Mouse (Mus musculus) spleen, adult 2 months (tissue): ENCODE data around the gene BC051019. TPM values are rescaled to one million over a fixed set of nuclear protein-coding genes. Genes with fewer than 3 reads are reported as not detected.
A peak's percentile ranks its signal among the peaks of the same experiment; 100 is the strongest.

Experiments
- DNase-seq, 2 experiments: peaks; one replicate each; pipeline versions ENCODE4 v3.0.0 to v3.0.0-alpha.2; 2012 to 2021; ENCODE audit warnings: low spot score in 2 of 2, low read depth in 1 of 2
- H3K27ac ChIP-seq: fragments of 200-500 bp; 2 replicates; pipeline ENCODE4 v1.5.1; 2012; ENCODE audit warnings: low read length, inconsistent platforms; ENCODE audit not compliant: insufficient read depth
- H3K27me3 ChIP-seq: fragments of 200-500 bp; 2 replicates; pipeline ENCODE4 v1.6.1; 2012; ENCODE audit warnings: mild to moderate bottlenecking, moderate library complexity, low read length, inconsistent platforms; ENCODE audit not compliant: control insufficient read depth, insufficient read depth
- H3K36me3 ChIP-seq: fragments of 200-500 bp; 2 replicates; pipeline ENCODE4 v1.6.1; 2012; ENCODE audit warnings: mild to moderate bottlenecking, low read length, inconsistent platforms; ENCODE audit not compliant: control insufficient read depth, insufficient read depth
- H3K4me1 ChIP-seq: fragments of 200-500 bp; 2 replicates; pipeline ENCODE4 v1.6.1; 2011; ENCODE audit warnings: inconsistent platforms; ENCODE audit not compliant: control insufficient read depth, insufficient read depth, insufficient read length
- H3K4me3 ChIP-seq: fragments of 200-500 bp; 2 replicates; pipeline ENCODE4 v1.5.1; 2011; ENCODE audit warnings: mild to moderate bottlenecking, inconsistent platforms; ENCODE audit not compliant: insufficient read depth, insufficient read length; ENCODE audit errors: extremely low read depth
- CTCF ChIP-seq: fragments of 200-500 bp; IDR thresholded peaks from 2 replicates; pipeline ENCODE4 v1.5.1; 2011; ENCODE audit warnings: mild to moderate bottlenecking, inconsistent platforms; ENCODE audit not compliant: insufficient read depth, insufficient read length, insufficient replicate concordance; ENCODE audit errors: extremely low read depth
- POLR2A ChIP-seq: fragments of 200-500 bp; IDR thresholded peaks from 2 replicates; pipeline ENCODE4 v1.6.1; 2011; ENCODE audit warnings: low read depth, low read length, inconsistent platforms
- WGBS: fragments of 180-500 bp; shearing (Covaris S2); methylation state at CpG from one replicate; pipeline ENCODE4 v1.1.7; 2018; 5-methylcytosine and 5-hydroxymethylcytosine counted together
- polyA plus RNA-seq: library from polyadenylated mRNA; depleted of rRNA; stranded (reverse); fragments of >200 nt; gene quantifications from 2 replicates; pipeline ENCODE4 v1.2.3, GENCODE M21; 2012; rRNA removed

BC051019 gene
- 0.08 and 0.15 TPM in 2 replicates for polyA plus RNA-seq

DNA sequence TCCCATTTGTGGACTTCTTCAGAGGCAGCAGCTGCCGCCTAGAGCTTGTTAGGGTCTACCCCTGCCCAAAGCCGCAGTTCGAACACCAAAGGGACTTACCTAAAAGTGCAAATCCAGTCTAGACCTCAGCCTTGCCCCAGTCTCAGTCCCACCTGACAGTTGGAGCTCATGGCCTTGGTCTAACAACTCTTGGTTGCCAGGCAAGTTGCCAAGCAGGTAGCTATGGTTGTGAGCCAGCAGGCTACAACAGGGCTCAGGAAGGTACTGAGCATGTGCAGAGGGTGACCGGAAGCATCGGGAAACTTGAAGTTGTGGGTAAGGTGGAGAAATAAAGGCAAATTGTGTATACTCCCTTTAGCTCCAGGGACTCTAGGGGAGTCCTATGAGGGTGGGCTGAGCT, at the start of gene BC051019:
BC051019 (minus strand) TSS at position 154 of the 400 bp plus-strand sequence.
- Histone ChIP-seq H3K27me3 (no peaks in the 10 kb centered on the region), H3K4me1 (peaks cover 4% of the 10 kb centered on the region; the same call in 1 of the 2 replicates), H3K27ac (no peak within 1 kb of the TSS), H3K4me3 (no peak within 1 kb of the TSS), H3K36me3 (no peaks in the 10 kb centered on the region)
- 87% methylated on average over 5 of the region's 5 CpGs for WGBS
- TF ChIP-seq CTCF (no peak), POLR2A (no peak)
- no peak for DNase-seq

GRCm38 (mm10) chr7:109772251-109772650, 48.6 kb upstream of the BC051019 start:
- Histone ChIP-seq H3K27me3 (no peaks in the 10 kb centered on the region), H3K4me3 (no peak overlapping the region), H3K4me1 (no peaks in the 10 kb centered on the region), H3K36me3 (no peaks in the 10 kb centered on the region), H3K27ac (no peak overlapping the region)
- TF ChIP-seq POLR2A (no peak), CTCF (no peak)
- DNase-seq, result no peak

GRCm38 (mm10) chr7:109768699-109769383, 45.2 kb upstream of the BC051019 start:
- Histone ChIP-seq H3K36me3 (no peaks in the 10 kb centered on the region), H3K4me1 (no peaks in the 10 kb centered on the region), H3K27me3 (no peaks in the 10 kb centered on the region), H3K4me3 (no peak overlapping the region), H3K27ac (no peak overlapping the region)
- WGBS, result 20% methylated on average over 2 of the region's 2 CpGs
- DNase-seq, result peak in 1 of 2 experiments; percentile 14
- TF ChIP-seq POLR2A (no peak), CTCF (no peak)

- Histone ChIP-seq H3K4me1 (no peaks in the 10 kb centered on the region), H3K36me3 (no peaks in the 10 kb centered on the region), H3K27me3 (no peaks in the 10 kb centered on the region), H3K4me3 (no peak overlapping the region), H3K27ac (no peak overlapping the region)
- WGBS, result 89% methylated on average over 7 of the region's 7 CpGs
- TF ChIP-seq CTCF (no peak), POLR2A (no peak)
- DNase-seq, result no peak
These were observed 44.1 kb upstream of the BC051019 start for GRCm38 (mm10) chr7:109767575-109768350.

DNA sequence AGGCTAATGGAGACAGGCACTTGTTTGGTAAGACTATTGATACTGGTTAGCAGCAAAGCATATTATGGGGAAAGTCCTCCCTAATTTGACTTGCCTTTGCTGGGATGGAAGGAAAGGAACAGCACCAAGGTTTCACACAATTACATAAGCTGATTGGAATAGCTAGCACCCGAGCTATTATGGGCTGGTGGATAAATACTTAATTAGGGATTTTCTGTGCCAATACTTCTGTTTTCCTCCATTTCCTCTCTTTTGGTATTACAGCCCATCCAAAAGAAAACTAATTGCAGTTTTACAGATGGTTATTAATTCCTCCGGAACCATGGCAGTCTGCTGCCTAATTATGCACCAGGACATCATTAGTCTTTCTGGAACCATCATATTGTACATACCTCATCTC, 40.4 kb upstream of the BC051019 start:
- TF ChIP-seq CTCF (no peak), POLR2A (no peak)
- no peaks in the 10 kb centered on the region for H3K27me3 ChIP-seq
- H3K4me1 ChIP-seq, result no peaks in the 10 kb centered on the region
- no peak for DNase-seq
- H3K4me3 ChIP-seq, result no peak overlapping the region
- no peaks in the 10 kb centered on the region for H3K36me3 ChIP-seq
- no peak overlapping the region for H3K27ac ChIP-seq
- WGBS, result 84% methylated on average over 2 of the region's 2 CpGs

DNA sequence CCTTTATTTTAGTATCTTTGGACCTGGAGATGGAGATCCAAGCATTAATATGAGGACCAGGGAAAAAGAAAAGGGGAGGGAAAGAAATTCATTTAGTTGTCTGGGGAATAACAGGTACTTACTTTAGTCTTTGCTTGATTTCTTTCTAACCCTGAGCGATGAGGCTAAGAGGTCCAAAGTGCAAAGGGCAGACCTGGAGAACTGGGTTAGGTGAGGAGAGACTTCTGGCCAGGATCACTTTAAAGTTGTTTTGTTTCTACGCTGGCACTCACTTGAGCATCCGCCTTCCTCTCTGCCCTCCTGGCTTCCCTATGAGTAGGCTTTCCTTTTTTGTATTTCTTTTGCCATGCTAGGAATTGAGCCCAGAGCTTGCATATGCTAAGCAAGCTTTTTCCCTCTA, 32.6 kb upstream of the BC051019 start:
- no peak for TF ChIP-seq POLR2A
- TF ChIP-seq CTCF, result no peak
- H3K4me1 ChIP-seq, result peaks cover 2% of the 10 kb centered on the region; the same call in 1 of the 2 replicates
- no peak for DNase-seq
- no peaks in the 10 kb centered on the region for H3K27me3 ChIP-seq
- no peaks in the 10 kb centered on the region for H3K36me3 ChIP-seq
- H3K4me3 ChIP-seq, result no peak overlapping the region
- 99% methylated on average over 3 of the region's 3 CpGs for WGBS
- no peak overlapping the region for H3K27ac ChIP-seq
